Mouse (Mus musculus) heart, postnatal 0 days (tissue): ENCODE results near the gene Comt.

Experiments
- CTCF ChIP-seq: IDR thresholded peaks from 2 replicates; pipeline ENCODE4 v1.5.1; 2016; ENCODE audit warnings: antibody characterized with exemption, control low read depth, low read depth
- EP300 ChIP-seq: IDR thresholded peaks from 2 replicates; pipeline ENCODE4 v1.6.1; 2016; ENCODE audit warnings: antibody characterized with exemption, low read depth

DNA sequence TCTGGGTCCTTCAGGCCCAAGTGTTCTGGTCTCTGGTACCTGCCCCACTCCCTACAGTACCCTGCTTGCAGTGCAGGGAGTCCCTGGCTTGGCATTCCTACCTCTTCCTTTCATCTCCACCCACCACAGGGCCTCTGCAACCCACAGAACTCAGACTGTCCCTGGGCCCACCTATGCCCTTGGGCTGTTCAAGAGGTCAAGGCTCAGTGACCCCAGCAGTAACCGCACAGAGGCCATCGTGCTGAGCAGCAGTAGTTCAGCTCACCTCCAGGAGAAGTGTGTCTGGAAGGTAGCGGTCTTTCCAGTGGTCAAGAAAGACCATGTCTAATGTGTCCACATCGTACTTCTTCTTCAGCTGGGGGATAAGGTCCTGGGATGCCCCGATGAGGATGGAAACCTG is 16.2 kb downstream of the Comt start:
- TF ChIP-seq CTCF, result no peak
- no peak for TF ChIP-seq EP300
